Mouse (Mus musculus) MEL (cell line): ENCODE data around the gene Tmem164. TPM values are rescaled to one million over a fixed set of nuclear protein-coding genes. Genes with fewer than 3 reads are reported as not detected.

Experiments used
- DNase-seq: peaks from one replicate; pipeline ENCODE4 v3.0.0; 2011; ENCODE audit warnings: low read depth, low spot score
- H3K27ac ChIP-seq: 2 replicates; pipeline ENCODE4 v1.5.1; 2012; ENCODE audit warnings: low read depth, mild to moderate bottlenecking, control low read depth, low read length, moderate library complexity; ENCODE audit not compliant: control insufficient read depth
- H3K27me3 ChIP-seq, 2 experiments: fragments of 150-350 bp in 1 of 2; sonication (generic) in 1 of 2; 2 replicates each; pipeline ENCODE4 v1.6.1; 2012; ENCODE audit warnings: low read length in 2 of 2, mild to moderate bottlenecking in 2 of 2, improper control_type of control experiment in 1 of 2, moderate library complexity in 1 of 2; ENCODE audit not compliant: insufficient read depth in 2 of 2, control insufficient read depth in 1 of 2
- H3K36me3 ChIP-seq, 2 experiments: 2 replicates each; pipeline ENCODE4 v1.6.1; 2012 to 2014; ENCODE audit warnings: low read length in 2 of 2, improper control_type of control experiment in 1 of 2, inconsistent platforms in 1 of 2, mild to moderate bottlenecking in 1 of 2; ENCODE audit not compliant: insufficient read depth in 2 of 2, control insufficient read depth in 1 of 2
- H3K4me1 ChIP-seq, 2 experiments: fragments of 150-350 bp in 1 of 2; sonication (generic) in 1 of 2; 2 replicates each; pipeline ENCODE4 v1.6.1; 2012; ENCODE audit warnings: low read length in 2 of 2, improper control_type of control experiment in 1 of 2, mild to moderate bottlenecking in 1 of 2; ENCODE audit not compliant: insufficient read depth in 2 of 2, control insufficient read depth in 1 of 2
- H3K4me3 ChIP-seq, 2 experiments: fragments of 150-350 bp in 1 of 2; sonication (generic) in 1 of 2; 2 replicates each; pipeline ENCODE4 v1.5.1; 2012; ENCODE audit warnings: low read depth in 2 of 2, low read length in 2 of 2, mild to moderate bottlenecking in 2 of 2, moderate library complexity in 2 of 2, control low read depth in 1 of 2, improper control_type of control experiment in 1 of 2; ENCODE audit not compliant: control insufficient read depth in 1 of 2, insufficient read depth in 1 of 2
- H3K79me2 ChIP-seq: 2 replicates; pipeline ENCODE4 v1.6.1; 2012; ENCODE audit warnings: mild to moderate bottlenecking, low read length, moderate library complexity; ENCODE audit not compliant: control insufficient read depth, poor library complexity, insufficient read depth
- H3K9ac ChIP-seq: 2 replicates; pipeline ENCODE4 v1.6.1; 2012; ENCODE audit warnings: low read depth, mild to moderate bottlenecking, control low read depth, low read length, moderate library complexity; ENCODE audit not compliant: control insufficient read depth, poor library complexity, severe bottlenecking
- H3K9me3 ChIP-seq: fragments of 150-350 bp; sonication (generic); replicated peaks from 2 replicates; pipeline ENCODE4 v1.6.1; 2012; ENCODE audit warnings: mild to moderate bottlenecking, low read length, improper control_type of control experiment, moderate library complexity; ENCODE audit not compliant: insufficient read depth
- BHLHE40 ChIP-seq: IDR thresholded peaks from 2 replicates; pipeline ENCODE4 v1.6.1; 2012; ENCODE audit warnings: low read depth, mild to moderate bottlenecking, inconsistent platforms, low read length, improper control_type of control experiment, borderline replicate concordance
- CHD1 ChIP-seq: IDR thresholded peaks from 2 replicates; pipeline ENCODE4 v1.6.1; 2012; ENCODE audit warnings: low read depth, mild to moderate bottlenecking, inconsistent platforms, low read length, improper control_type of control experiment
- E2F4 ChIP-seq: IDR thresholded peaks from 2 replicates; pipeline ENCODE4 v1.6.1; 2011; ENCODE audit warnings: low read depth, low read length, improper control_type of control experiment, borderline replicate concordance
- ELF1 ChIP-seq: IDR thresholded peaks from 2 replicates; pipeline ENCODE4 v1.6.1; 2014; ENCODE audit warnings: low read depth, mild to moderate bottlenecking, inconsistent platforms, low read length, improper control_type of control experiment, moderate library complexity
- EP300 ChIP-seq, 2 experiments: IDR thresholded peaks; 2 replicates each; pipeline ENCODE4 v1.6.1; 2011; ENCODE audit warnings: improper control_type of control experiment in 2 of 2, low read length in 2 of 2, low read depth in 1 of 2, mild to moderate bottlenecking in 1 of 2
- ETS1 ChIP-seq: IDR thresholded peaks from 2 replicates; pipeline ENCODE4 v1.6.1; 2012; ENCODE audit warnings: low read depth, mild to moderate bottlenecking, inconsistent platforms, low read length, improper control_type of control experiment, moderate library complexity
- GATA1 ChIP-seq: IDR thresholded peaks from 2 replicates; pipeline ENCODE4 v1.6.1; 2011; ENCODE audit warnings: low read depth, low read length, improper control_type of control experiment
- HCFC1 ChIP-seq: IDR thresholded peaks from 2 replicates; pipeline ENCODE4 v1.6.1; 2012; ENCODE audit warnings: low read depth, mild to moderate bottlenecking, inconsistent platforms, low read length, improper control_type of control experiment, moderate library complexity
- KAT2A ChIP-seq: conservative IDR thresholded peaks from 2 replicates; pipeline ENCODE4 v1.6.1; 2012; ENCODE audit warnings: low read depth, low read length, improper control_type of control experiment, inconsistent platforms
- MAX ChIP-seq: IDR thresholded peaks from 2 replicates; pipeline ENCODE4 v1.6.1; 2011; ENCODE audit warnings: low read length, improper control_type of control experiment
- MAZ ChIP-seq: IDR thresholded peaks from 2 replicates; pipeline ENCODE4 v1.6.1; 2012; ENCODE audit warnings: low read depth, mild to moderate bottlenecking, inconsistent platforms, low read length, improper control_type of control experiment
- MXI1 ChIP-seq: IDR thresholded peaks from 2 replicates; pipeline ENCODE4 v1.6.1; 2011; ENCODE audit warnings: mild to moderate bottlenecking, low read depth, low read length, improper control_type of control experiment
- MYB ChIP-seq: IDR thresholded peaks from 2 replicates; pipeline ENCODE4 v1.6.1; 2011; ENCODE audit warnings: mild to moderate bottlenecking, low read depth, low read length, improper control_type of control experiment
- NELFE ChIP-seq: IDR thresholded peaks from 2 replicates; pipeline ENCODE4 v1.6.1; 2011; ENCODE audit warnings: low read depth, low read length, improper control_type of control experiment
- NRF1 ChIP-seq: IDR thresholded peaks from 2 replicates; pipeline ENCODE4 v1.6.1; 2014; ENCODE audit warnings: low read depth, mild to moderate bottlenecking, inconsistent platforms, low read length, improper control_type of control experiment, moderate library complexity; ENCODE audit not compliant: poor library complexity, insufficient read depth, severe bottlenecking
- POLR2A ChIP-seq, 2 experiments: IDR thresholded peaks; 2 replicates each; pipeline ENCODE4 v1.6.1; 2011 to 2012; ENCODE audit warnings: low read length in 2 of 2, mild to moderate bottlenecking in 2 of 2, control low read depth in 1 of 2, improper control_type of control experiment in 1 of 2, low read depth in 1 of 2, moderate library complexity in 1 of 2; ENCODE audit not compliant: control insufficient read depth in 1 of 2, insufficient read depth in 1 of 2, poor library complexity in 1 of 2
- POLR2AphosphoS2 ChIP-seq: IDR thresholded peaks from 2 replicates; pipeline ENCODE4 v1.6.1; 2011; ENCODE audit warnings: low read length, improper control_type of control experiment
- POLR2AphosphoS5 ChIP-seq: IDR thresholded peaks from 2 replicates; pipeline ENCODE4 v1.6.1; 2012; ENCODE audit warnings: low read depth, borderline replicate concordance, mild to moderate bottlenecking, inconsistent platforms, low read length, moderate library complexity, mixed read lengths
- RAD21 ChIP-seq: IDR thresholded peaks from 2 replicates; pipeline ENCODE4 v1.6.1; 2011; ENCODE audit warnings: mild to moderate bottlenecking, low read depth, low read length, improper control_type of control experiment
- RCOR1 ChIP-seq: IDR thresholded peaks from 2 replicates; pipeline ENCODE4 v1.6.1; 2012; ENCODE audit warnings: low read depth, mild to moderate bottlenecking, inconsistent platforms, low read length, improper control_type of control experiment
- SIN3A ChIP-seq: IDR thresholded peaks from 2 replicates; pipeline ENCODE4 v1.6.1; 2012; ENCODE audit warnings: low read length, improper control_type of control experiment, inconsistent platforms
- TAL1 ChIP-seq: IDR thresholded peaks from 2 replicates; pipeline ENCODE4 v1.6.1; 2012; ENCODE audit warnings: mild to moderate bottlenecking, inconsistent platforms, low read length, moderate library complexity, mixed read lengths
- TBP ChIP-seq: IDR thresholded peaks from 2 replicates; pipeline ENCODE4 v1.8.0; 2011; ENCODE audit warnings: low read depth, low read length, improper control_type of control experiment
- TCF12 ChIP-seq: IDR thresholded peaks from 2 replicates; pipeline ENCODE4 v1.6.1; 2014; ENCODE audit warnings: low read depth, mild to moderate bottlenecking, inconsistent platforms, low read length, improper control_type of control experiment, moderate library complexity
- UBTF ChIP-seq: IDR thresholded peaks from 2 replicates; pipeline ENCODE4 v1.6.1; 2012; ENCODE audit warnings: low read depth, mild to moderate bottlenecking, inconsistent platforms, low read length, improper control_type of control experiment, moderate library complexity, borderline replicate concordance; ENCODE audit not compliant: insufficient read depth
- USF1 ChIP-seq: IDR thresholded peaks from 2 replicates; pipeline ENCODE4 v1.6.1; 2014; ENCODE audit warnings: low read depth, mild to moderate bottlenecking, inconsistent platforms, low read length, improper control_type of control experiment, moderate library complexity
- USF2 ChIP-seq, 2 experiments: IDR thresholded peaks; 2 replicates each; pipeline ENCODE4 v1.6.1; 2011 to 2012; ENCODE audit warnings: improper control_type of control experiment in 2 of 2, low read length in 2 of 2, borderline replicate concordance in 1 of 2, inconsistent platforms in 1 of 2, low read depth in 1 of 2, mild to moderate bottlenecking in 1 of 2; ENCODE audit not compliant: insufficient read depth in 1 of 2
- ZC3H11A ChIP-seq: IDR thresholded peaks from 2 replicates; pipeline ENCODE4 v1.6.1; 2012; ENCODE audit warnings: low read depth, mild to moderate bottlenecking, inconsistent platforms, low read length, improper control_type of control experiment
- ZKSCAN1 ChIP-seq: IDR thresholded peaks from 2 replicates; pipeline ENCODE4 v1.6.1; 2012; ENCODE audit warnings: low read depth, mild to moderate bottlenecking, inconsistent platforms, low read length, improper control_type of control experiment, moderate library complexity
- ZMIZ1 ChIP-seq: IDR thresholded peaks from 2 replicates; pipeline ENCODE4 v1.6.1; 2012; ENCODE audit warnings: low read depth, mild to moderate bottlenecking, inconsistent platforms, low read length, improper control_type of control experiment, moderate library complexity
- polyA plus RNA-seq, 2 experiments: library from polyadenylated mRNA; stranded (reverse) in 1 of 2; unstranded in 1 of 2; fragments of >175 nt in 1 of 2; fragments of >200 nt in 1 of 2; gene quantifications; 2 replicates each; pipeline versions ENCODE4 v1.2.1 to v1.2.4; 2012; ENCODE audit warnings: low replicate concordance in 2 of 2, low read depth in 1 of 2; ENCODE audit not compliant: insufficient read length in 2 of 2, insufficient read depth in 1 of 2, missing spikeins in 1 of 2
- total RNA-seq: library from RNA; depleted of rRNA; stranded (reverse); fragments of 300-350 nt; gene quantifications from 2 replicates; pipeline ENCODE4 v1.2.3, GENCODE M21; 2012

The Tmem164 gene
- total and polyA plus RNA-seq, 3 experiments: 34.3 to 92.4 (median 72.8) TPM

GRCm38 (mm10) chrX:142678499-142679474 lies 2.4 kb upstream of the Tmem164 start:
- peaks cover 6 to 33% of the 10 kb centered on the region in 2 experiments for H3K4me1 ChIP-seq
- peak; percentile 93 for DNase-seq
- H3K9ac ChIP-seq: peak overlapping the region; percentile 89
- no peaks in the 10 kb centered on the region for H3K27me3 ChIP-seq
- peak overlapping the region; percentile 98 for H3K27ac ChIP-seq
- peaks cover 23% of the 10 kb centered on the region for H3K79me2 ChIP-seq
- no peaks in the 10 kb centered on the region for H3K9me3 ChIP-seq
- peak overlapping the region; percentile 47 to 71 for H3K4me3 ChIP-seq
- peaks cover 0 to 29% of the 10 kb centered on the region in 2 experiments; a peak in 2 of 4 replicates for H3K36me3 ChIP-seq
- peak; percentile 75 for TF ChIP-seq RCOR1
- 0 out of 2 replicates have a peak, but pooled peaks have one; percentile 35 for TF ChIP-seq POLR2AphosphoS2
- TF ChIP-seq TCF12: peak; percentile 89
- no peak for TF ChIP-seq RAD21
- peak; percentile 52; the same call in 1 of the 2 replicates for TF ChIP-seq HCFC1
- TF ChIP-seq GATA1: peak; percentile 81
- TF ChIP-seq TAL1: peak; percentile 65
- no peak for TF ChIP-seq UBTF
- TF ChIP-seq MAZ: peak; percentile 96
- no peak for TF ChIP-seq ZKSCAN1
- TF ChIP-seq ZC3H11A: no peak
- no peak; the same call in 1 of the 2 replicates for TF ChIP-seq NELFE
- TF ChIP-seq NRF1: no peak
- peak; percentile 90; the same call in 1 of the 2 replicates for TF ChIP-seq CHD1
- TF ChIP-seq BHLHE40: no peak
- TF ChIP-seq E2F4: no peak
- TF ChIP-seq TBP: peak; percentile 70
- TF ChIP-seq SIN3A: peak; percentile 75
- 0 out of 2 replicates have a peak, but pooled peaks have one; percentile 19 for TF ChIP-seq KAT2A
- TF ChIP-seq USF2 (IDR thresholded peaks at IDR 0.05; ENCODE audit: borderline replicate concordance in 1 of 2, insufficient read depth in 1 of 2, low read depth in 1 of 2, low read length in 2 of 2): no peak
- peak; percentile 4; the same call in 1 of the 2 replicates for TF ChIP-seq MAX
- peak; percentile 52 for TF ChIP-seq MXI1
- TF ChIP-seq ELF1: peak; percentile 42; the same call in 1 of the 2 replicates
- TF ChIP-seq POLR2AphosphoS5: no peak
- peak; percentile 32 to 65; a peak in 2 of 4 replicates for TF ChIP-seq POLR2A (IDR thresholded peaks at IDR 0.05; ENCODE audit: control insufficient read depth in 1 of 2, insufficient read depth in 1 of 2, low read depth in 1 of 2, low read length in 2 of 2, poor library complexity in 1 of 2)
- TF ChIP-seq ZMIZ1: peak; percentile 49; the same call in 1 of the 2 replicates
- TF ChIP-seq USF1: no peak
- TF ChIP-seq ETS1: peak; percentile 82; the same call in 1 of the 2 replicates
- peak; percentile 84 to 96 for TF ChIP-seq EP300 (IDR thresholded peaks at IDR 0.05; ENCODE audit: low read depth in 1 of 2, low read length in 2 of 2)
- peak; percentile 89 for TF ChIP-seq MYB
